Mouse (Mus musculus): Measurements from ENCODE around the gene Klhl26.
A peak's percentile ranks its signal among the peaks of the same experiment; 100 is the strongest.

The Klhl26 gene

GRCm38 (mm10) chr8:70477269-70477982 lies 658 bp upstream of the Klhl26 start:
- peak; percentile 81 for DNase-seq (ENCODE audit: extremely low read depth, low read depth)

DNA sequence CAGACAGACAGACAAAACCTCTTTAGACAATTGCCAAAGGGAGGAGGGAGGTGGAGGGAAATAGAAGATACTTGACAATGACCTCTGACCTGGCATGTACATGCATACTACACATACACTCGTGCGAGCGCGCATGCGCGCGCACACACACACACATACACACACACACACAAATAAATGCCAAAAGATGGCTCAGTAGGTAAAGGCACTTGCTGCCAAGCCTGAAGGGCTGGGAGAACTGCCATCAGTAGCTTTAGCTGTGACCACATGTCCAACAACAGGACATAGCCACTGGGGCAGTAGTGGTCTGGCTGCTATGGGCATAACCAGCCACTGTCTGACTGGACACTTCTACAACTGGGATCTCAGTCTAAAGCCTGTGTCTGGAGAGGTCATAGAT lies 4.9 kb downstream of the Klhl26 start:
- DNase-seq (ENCODE audit: extremely low read depth, low read depth), result no peak

- DNase-seq (ENCODE audit: extremely low read depth, low read depth), result no peak
Measured at GRCm38 (mm10) chr8:70469938-70470337, 6.8 kb downstream of the Klhl26 start.

DNA sequence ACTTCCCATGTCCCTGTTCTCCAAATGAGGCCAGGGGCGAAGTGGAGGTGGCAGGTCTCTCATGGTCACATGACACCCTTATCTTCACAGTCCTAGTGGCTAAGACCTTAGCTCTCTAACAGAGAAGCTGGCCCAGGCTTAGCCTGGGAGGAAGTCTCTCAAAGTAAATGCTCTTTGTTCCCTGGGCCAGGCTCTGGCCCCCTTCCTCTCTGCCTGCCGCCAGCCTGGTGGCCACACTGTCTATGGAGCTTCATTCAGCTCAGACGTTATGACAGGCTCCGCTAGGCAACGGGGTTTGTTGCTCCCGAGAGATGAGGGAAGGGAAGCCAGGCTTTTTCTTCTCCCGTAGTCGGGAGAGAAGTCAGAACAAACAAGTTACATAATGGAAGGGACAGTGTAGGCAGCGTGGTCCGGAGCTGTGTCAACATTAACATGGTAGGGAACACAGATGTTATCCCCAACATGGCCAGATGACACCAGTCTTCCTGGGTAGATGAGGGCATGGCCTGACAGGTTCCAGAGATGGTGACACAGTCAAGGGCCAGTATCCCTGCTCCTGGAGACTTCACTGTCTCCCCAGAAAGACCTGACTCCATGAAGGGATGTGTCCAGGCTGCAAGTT lies 7.4 kb downstream of the Klhl26 start:
- peak; percentile 30 for DNase-seq (ENCODE audit: extremely low read depth, low read depth)

GRCm38 (mm10) chr8:70468733-70469132 lies 8.0 kb downstream of the Klhl26 start:
- DNase-seq (ENCODE audit: extremely low read depth, low read depth), result no peak

GRCm38 (mm10) chr8:70467907-70468306 lies 8.9 kb downstream of the Klhl26 start:
- DNase-seq (ENCODE audit: extremely low read depth, low read depth), result no peak

DNA sequence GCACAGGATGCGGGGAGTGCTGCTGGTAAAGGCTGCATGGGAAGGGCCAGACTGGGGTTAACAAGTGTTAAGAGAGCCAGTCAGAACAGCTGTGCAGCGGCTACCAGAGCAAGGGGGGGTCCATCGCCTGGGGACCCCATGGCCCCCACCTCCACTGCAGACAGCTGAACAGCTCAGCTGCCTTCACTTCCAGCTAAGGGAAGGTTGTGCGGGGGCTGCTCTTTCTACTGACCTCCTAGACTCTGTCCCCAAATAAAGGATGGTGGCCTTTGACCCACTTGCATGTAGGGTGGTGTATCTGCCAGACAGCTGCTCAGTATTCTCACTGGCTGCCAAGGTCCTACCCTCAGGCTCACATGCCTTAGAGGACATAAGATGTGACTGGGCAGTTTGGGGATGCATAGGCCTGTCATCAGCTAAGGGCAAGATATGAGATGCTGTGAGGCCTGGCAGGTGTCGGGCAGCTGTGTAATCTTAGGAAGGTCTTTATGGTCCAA lies 9.5 kb downstream of the Klhl26 start:
- no peak for DNase-seq (ENCODE audit: extremely low read depth, low read depth)

DNA sequence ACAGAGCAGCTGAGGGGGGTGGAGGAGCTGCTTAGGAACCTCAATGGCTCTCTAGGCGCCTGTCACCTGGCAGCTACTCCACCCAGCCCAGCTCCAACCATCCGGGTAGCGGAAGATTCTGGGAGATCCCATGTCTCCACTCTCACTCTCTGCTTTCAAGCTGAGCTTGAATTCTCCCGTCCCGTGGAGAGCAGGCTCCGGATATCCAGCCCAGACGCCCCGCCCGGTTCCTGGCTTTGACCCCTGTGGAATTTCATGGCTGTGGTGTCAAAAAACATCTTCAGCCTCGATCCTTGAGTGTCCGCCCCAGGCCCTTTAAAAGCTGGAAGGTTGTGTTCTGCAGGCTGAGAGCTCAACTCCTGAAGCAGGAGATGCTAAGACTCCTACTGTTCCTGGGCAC lies 10.0 kb downstream of the Klhl26 start:
- DNase-seq (ENCODE audit: extremely low read depth, low read depth), result no peak

DNA sequence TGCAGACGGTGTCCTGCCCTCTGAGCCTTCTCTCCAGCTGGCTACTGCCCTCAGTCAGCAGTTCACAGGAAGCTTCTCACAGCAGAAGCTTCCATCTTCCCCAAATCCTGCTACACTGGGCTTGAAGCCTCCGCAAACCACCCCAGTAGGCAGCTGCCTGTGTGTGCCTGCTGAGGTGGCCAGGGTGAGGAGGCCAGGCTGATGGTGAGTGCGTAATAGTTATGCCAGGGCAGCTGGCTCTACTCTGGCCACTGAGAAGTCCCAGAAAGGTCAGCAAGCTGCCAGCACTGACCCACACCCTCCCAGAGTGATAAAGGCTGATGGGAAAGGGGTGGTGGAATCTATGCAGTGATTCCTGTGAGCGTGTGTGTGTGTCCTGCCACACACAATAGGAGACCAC lies 10.5 kb downstream of the Klhl26 start:
- no peak for DNase-seq (ENCODE audit: extremely low read depth, low read depth)

DNA sequence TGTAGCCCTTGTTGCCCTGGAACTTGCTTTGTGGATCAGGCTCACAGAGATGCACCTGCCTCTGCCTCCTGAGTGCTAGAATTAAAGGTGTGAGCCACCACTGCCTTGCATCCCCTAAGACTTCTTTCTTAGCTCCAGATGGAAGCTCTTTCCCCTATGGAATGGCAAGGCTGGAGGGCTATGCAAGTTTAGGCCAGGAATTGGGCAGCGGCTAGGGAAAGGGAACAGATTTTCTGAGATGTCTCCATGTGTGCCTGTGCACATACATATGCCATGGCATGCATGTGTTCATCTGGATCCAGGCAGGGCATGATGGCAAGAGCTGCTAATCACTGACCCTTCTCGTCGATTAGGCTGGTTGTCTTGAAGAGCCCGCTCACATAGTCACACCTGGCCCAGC lies 11.1 kb downstream of the Klhl26 start:
- no peak for DNase-seq (ENCODE audit: extremely low read depth, low read depth)

- DNase-seq (ENCODE audit: extremely low read depth, low read depth), result no peak
Measured at GRCm38 (mm10) chr8:70464162-70464561, 12.6 kb downstream of the Klhl26 start.

- no peak for DNase-seq (ENCODE audit: extremely low read depth, low read depth)
Measured at GRCm38 (mm10) chr8:70463306-70463705, 13.5 kb downstream of the Klhl26 start.

DNA sequence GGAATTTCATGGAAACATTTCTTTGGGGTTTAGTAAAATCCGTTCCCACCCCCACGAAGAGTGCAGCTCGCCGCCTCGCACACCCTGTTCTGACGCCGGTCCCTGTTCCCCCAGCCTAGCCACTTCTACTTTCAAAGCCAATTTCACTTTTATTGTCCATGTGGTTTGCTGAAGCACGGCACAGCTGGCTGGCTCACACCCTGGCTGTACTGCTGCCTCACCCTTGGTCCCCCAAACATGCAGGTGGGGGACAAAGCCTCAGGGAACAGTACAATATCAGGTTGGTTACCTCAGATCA lies 14.3 kb downstream of the Klhl26 start:
- no peak for DNase-seq (ENCODE audit: extremely low read depth, low read depth)

- DNase-seq (ENCODE audit: extremely low read depth, low read depth), result no peak
Measured at GRCm38 (mm10) chr8:70461765-70462515, 14.8 kb downstream of the Klhl26 start.

DNA sequence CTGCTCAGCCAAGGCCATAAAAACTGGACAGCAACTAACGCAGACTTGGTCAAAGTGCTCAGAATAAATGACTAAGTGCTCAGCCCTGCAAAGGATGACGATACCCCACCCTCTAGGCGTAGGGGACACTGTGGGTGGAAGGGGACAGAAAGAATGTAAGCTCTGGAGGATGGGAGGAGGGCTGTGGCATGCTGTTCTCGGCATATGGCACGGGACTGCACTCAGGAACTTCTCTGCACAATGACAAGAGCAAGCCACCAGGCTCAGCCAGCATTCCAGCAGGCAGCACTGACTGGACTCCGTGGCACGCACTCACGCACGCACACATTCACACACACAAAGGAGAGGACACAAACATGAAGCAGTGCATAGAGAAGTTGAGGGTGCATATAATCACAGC lies 16.2 kb downstream of the Klhl26 start:
- DNase-seq (ENCODE audit: extremely low read depth, low read depth), result no peak

DNA sequence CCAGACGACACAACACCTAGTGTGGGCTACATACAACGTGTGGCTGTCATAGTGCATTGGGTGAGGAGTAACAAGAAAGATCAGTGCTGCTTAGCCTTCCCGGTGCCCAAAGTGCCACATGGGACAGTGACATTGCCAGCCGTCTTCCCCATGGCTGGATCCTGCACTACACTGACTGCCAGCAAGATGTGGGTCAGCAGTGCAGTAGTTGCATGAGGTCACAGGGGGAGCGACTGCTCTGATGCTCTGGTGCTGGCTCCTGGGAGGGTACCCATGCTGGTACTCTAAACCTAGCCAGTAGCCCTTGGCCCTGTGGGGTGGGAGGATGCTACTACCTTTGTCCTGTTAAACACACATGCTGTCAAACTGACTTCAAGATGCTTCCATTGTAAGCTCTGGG lies 16.6 kb downstream of the Klhl26 start:
- DNase-seq (ENCODE audit: extremely low read depth, low read depth), result no peak

DNA sequence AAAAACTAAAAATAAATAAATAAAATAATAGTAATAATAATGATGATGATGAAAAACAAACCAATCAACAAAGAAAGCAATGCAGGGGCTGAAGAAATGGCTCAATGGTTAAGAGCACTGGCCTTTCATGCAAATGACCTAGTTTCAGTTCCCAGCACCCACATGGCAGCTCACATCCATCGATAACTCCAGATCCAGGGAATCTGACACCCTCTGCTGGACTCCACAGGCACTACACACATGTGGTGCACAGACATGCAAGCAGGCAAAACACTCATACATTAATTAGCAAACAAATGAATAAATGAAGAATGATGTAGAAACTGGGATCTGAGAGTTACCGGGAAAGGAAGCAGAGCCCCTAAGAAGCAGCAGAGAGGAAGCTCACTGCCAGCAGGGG lies 17.1 kb downstream of the Klhl26 start:
- no peak for DNase-seq (ENCODE audit: extremely low read depth, low read depth)

- no peak for DNase-seq (ENCODE audit: extremely low read depth, low read depth)
Measured at GRCm38 (mm10) chr8:70458462-70458861, 18.3 kb downstream of the Klhl26 start.

DNA sequence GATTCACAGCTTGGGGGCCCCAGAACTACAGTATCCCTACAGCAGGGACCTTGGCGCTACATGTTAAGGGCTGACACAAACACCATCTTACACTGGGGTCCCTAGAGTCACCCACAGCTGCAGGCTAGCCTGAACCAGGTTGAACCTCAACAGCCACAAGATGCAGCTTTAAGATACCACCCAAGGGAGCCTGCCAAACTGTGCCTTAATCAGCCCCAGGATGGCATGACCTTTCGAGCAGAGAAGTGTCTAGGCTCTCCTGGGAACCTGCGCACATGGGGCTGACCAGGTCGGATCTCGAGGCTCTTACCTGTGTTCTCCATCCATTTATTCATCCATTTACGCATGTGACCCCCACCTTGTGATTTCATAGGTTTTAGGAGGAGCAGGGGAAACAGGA lies 18.9 kb downstream of the Klhl26 start:
- no peak for DNase-seq (ENCODE audit: extremely low read depth, low read depth)

DNA sequence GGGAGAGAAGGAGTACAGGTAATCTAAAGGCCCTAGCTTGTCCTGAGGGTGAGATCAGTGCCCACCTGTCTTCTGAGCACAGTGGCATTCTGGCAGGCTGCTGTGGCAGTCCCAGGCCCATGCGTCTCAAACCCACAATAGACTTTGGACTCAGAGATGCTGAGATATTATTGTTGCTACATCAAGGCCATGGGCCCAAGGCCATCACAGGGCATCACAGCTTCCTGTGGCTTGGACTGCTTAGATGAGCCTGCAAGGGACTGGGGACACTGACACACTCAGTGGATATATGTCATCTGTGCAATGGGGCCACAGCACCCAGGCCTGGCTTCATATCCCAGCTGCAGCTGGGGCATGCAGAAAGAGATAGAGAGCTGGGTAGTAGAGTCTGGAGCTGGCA lies 19.8 kb downstream of the Klhl26 start:
- DNase-seq (ENCODE audit: extremely low read depth, low read depth), result no peak

DNA sequence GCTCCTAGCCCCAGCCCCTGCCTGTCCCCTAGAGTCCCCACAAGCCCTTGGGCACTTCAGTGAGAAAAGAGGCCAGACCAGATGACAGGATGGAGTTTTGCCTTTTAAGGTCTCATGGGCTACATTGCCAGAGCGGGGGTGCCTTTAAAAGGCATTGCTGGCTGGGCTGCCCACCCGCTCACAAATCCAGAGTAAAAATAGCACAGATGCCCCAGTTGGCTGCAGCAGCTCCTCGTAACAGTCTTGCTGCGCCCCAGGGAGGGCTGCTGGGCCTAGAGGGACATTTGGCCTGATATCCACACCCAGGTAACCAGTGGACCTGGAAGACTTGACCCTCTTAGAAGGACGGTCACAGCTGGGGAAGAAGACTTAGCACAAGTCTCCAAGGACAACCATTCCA lies 22.9 kb downstream of the Klhl26 start:
- no peak for DNase-seq (ENCODE audit: extremely low read depth, low read depth)

- DNase-seq (ENCODE audit: extremely low read depth, low read depth), result no peak
Measured at GRCm38 (mm10) chr8:70452196-70452966, 24.4 kb downstream of the Klhl26 start.

Measured in MEL-GATA-1-ER (cell line).